Mouse (Mus musculus) thymus, adult 2 months (tissue): ENCODE measurements at regions not wholly inside any gene's neighbourhood (a gene's known extent, or its start where the extent isn't known, plus 50 kb on each side); places are given as distances from the start of the nearest gene placed in this dataset.

Experiments
- DNase-seq: peaks from one replicate; pipeline ENCODE4 v3.0.0; 2021
- H3K27ac ChIP-seq: fragments of 200-500 bp; 2 replicates; pipeline ENCODE4 v1.5.1; 2012; ENCODE audit warnings: low read length, control low read depth; ENCODE audit not compliant: control insufficient read depth, insufficient read depth
- H3K27me3 ChIP-seq: fragments of 200-500 bp; 2 replicates; pipeline ENCODE4 v1.6.1; 2012; ENCODE audit warnings: mild to moderate bottlenecking, low read length, moderate library complexity, mixed read lengths; ENCODE audit not compliant: control insufficient read depth, insufficient read depth
- H3K36me3 ChIP-seq: fragments of 200-500 bp; 2 replicates; pipeline ENCODE4 v1.6.1; 2012; ENCODE audit warnings: mild to moderate bottlenecking, low read length, moderate library complexity; ENCODE audit not compliant: control insufficient read depth, insufficient read depth
- H3K4me1 ChIP-seq: fragments of 200-500 bp; replicated peaks from 2 replicates; pipeline ENCODE4 v1.6.1; 2012; ENCODE audit warnings: low read length; ENCODE audit not compliant: control insufficient read depth, insufficient read depth
- H3K4me3 ChIP-seq: fragments of 200-500 bp; 2 replicates; pipeline ENCODE4 v1.5.1; 2012; ENCODE audit warnings: mild to moderate bottlenecking, low read length, control low read depth, moderate library complexity; ENCODE audit not compliant: control insufficient read depth, insufficient read depth
- CTCF ChIP-seq: fragments of 200-500 bp; IDR thresholded peaks from 2 replicates; pipeline ENCODE4 v1.5.1; 2012; ENCODE audit warnings: mild to moderate bottlenecking, control low read depth, low read length, moderate library complexity, borderline replicate concordance; ENCODE audit not compliant: control insufficient read depth, poor library complexity, insufficient read depth; ENCODE audit errors: extremely low read depth
- POLR2A ChIP-seq: fragments of 200-500 bp; IDR thresholded peaks from 2 replicates; pipeline ENCODE4 v1.6.1; 2012; ENCODE audit warnings: mild to moderate bottlenecking, low read length, control low read depth, moderate library complexity; ENCODE audit not compliant: control insufficient read depth, poor library complexity, insufficient read depth; ENCODE audit errors: extremely low read depth
- WGBS: fragments of 180-500 bp; shearing (Covaris S2); methylation state at CpG from one replicate; pipeline ENCODE4 v1.1.7; 2018; 5-methylcytosine and 5-hydroxymethylcytosine counted together

DNA sequence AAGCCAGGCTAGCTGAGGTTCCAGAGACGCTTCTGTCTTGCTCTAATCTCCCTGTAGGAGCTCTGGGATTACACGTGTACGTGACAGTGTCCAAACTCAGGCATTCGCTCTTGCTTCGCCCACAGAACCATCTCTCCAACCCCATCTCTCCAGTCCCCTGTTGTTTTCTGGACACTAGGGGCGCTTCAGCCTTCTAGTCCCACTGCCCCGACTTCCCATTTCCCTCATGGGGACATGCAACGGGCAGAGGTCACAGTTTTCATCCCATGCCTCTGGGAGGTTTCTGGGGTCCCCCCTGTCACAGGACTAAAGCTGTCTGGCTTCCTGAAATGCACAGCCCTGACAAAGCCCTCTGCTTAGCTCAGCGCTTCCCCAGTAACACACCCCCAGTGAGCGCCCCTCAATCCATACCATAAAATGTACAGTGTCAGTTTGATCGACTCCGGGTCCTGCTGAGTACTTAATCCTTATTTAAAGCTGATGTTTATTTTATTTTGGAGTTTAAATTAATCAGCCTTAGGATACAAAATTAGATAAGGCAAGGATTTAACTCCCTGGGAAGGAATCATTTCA is 208.9 kb upstream of the Kcnab2 start:
- no peak overlapping the region for H3K27ac ChIP-seq
- WGBS, result 75% methylated on average over 12 of the region's 12 CpGs
- no peak for TF ChIP-seq CTCF
- no peak for DNase-seq
- no peaks in the 10 kb centered on the region for H3K36me3 ChIP-seq
- H3K4me1 ChIP-seq, result no peaks in the 10 kb centered on the region
- no peaks in the 10 kb centered on the region for H3K27me3 ChIP-seq
- H3K4me3 ChIP-seq, result no peak overlapping the region

DNA sequence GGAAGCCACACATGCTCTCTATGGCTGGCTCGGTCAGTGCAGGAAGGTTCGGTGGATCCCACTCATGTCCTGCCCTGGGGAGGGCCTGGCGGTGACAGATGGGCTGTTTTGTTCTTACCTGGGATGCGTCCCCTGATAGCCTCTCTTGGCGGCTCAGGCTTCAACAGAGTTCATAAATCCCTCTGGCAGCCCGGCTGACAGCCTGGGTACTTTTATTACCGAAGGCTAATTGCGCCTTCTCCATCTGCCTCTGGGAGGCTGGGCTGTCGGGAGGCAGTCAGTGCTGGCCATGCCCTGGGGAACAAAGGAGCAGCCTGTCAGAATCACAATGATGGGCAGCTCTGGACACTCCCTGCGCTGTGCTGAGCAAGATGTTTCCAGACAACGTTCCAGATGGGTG is 196.5 kb upstream of the Kcnab2 start:
- H3K27me3 ChIP-seq, result no peaks in the 10 kb centered on the region
- 22% methylated on average over 11 of the region's 11 CpGs for WGBS
- H3K4me1 ChIP-seq, result no peaks in the 10 kb centered on the region
- no peak overlapping the region for H3K4me3 ChIP-seq
- no peak overlapping the region for H3K27ac ChIP-seq
- no peak for DNase-seq
- TF ChIP-seq CTCF, result no peak
- TF ChIP-seq POLR2A, result no peak
- no peaks in the 10 kb centered on the region for H3K36me3 ChIP-seq

DNA sequence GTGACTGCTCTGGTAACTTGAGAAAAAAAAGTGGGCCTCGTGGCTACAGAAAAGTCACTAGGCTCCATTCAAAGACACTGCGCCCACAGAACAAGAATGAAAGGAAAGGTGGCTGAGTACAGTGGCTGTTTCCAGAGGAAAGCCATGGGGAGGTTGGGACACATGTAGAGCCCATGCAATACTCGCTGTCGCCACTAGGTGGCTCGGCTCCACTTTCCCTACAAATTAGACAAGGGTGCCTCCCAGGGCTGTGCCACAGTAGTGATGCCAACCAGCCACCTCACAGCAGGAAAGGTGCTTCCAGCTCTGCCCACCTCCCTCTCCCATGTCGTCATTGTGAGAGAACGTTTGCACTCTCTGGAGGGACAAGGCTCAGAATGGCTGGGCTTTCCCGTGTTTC is 185.8 kb upstream of the Kcnab2 start:
- Histone ChIP-seq H3K4me1 (no peaks in the 10 kb centered on the region), H3K27ac (no peak overlapping the region), H3K4me3 (no peak overlapping the region), H3K27me3 (no peaks in the 10 kb centered on the region), H3K36me3 (no peaks in the 10 kb centered on the region)
- DNase-seq, result peak; percentile 5
- 47% methylated on average over 8 of the region's 8 CpGs for WGBS
- TF ChIP-seq CTCF, result 0 out of 2 replicates have a peak, but pooled peaks have one; percentile 63
- no peak for TF ChIP-seq POLR2A

DNA sequence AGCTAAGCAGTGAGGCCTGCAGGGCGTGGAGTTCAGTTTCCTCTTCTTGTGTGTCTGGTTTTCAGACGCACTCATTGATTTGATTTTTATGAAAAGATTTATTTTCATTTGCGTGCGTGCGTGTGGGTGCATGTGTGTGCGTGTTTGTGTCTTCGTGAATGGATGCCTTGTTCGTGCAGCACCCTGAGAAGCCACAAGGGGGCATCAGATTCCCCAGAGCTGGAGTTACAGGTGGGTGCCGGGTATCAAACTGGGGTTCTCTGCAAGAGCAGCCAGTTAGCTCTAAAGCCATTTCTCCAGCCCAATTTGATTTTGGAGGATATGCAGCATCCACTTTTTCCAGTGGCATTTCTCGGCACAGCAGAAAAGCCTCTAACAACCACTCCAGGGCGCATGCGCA is 185.4 kb upstream of the Kcnab2 start:
- Histone ChIP-seq H3K4me3 (no peak overlapping the region), H3K4me1 (no peaks in the 10 kb centered on the region), H3K27ac (no peak overlapping the region), H3K27me3 (no peaks in the 10 kb centered on the region), H3K36me3 (no peaks in the 10 kb centered on the region)
- 94% methylated on average over 12 of the region's 12 CpGs for WGBS
- DNase-seq, result no peak
- no peak for TF ChIP-seq POLR2A

DNA sequence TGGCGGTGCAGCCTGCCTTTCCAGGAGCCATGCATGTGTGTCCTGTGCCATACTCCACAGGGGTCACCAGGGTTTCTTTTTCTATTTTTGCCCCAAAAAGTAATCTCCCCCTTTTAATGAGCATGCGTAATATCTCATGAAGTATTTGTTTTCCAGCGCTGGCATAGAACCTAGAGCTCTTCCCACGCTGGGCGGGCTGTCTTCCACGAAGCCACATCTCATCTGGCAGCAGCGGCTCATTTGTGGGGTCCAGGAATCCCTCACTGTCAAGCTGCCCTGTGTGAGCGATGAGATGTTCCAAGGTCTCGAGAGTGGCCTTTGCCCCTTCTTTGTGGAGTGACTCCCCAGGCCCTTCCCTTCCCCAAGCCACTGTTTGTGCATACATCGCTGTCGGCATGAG is 184.8 kb upstream of the Kcnab2 start:
- no peaks in the 10 kb centered on the region for H3K36me3 ChIP-seq
- TF ChIP-seq POLR2A (no peak), CTCF (no peak)
- H3K27ac ChIP-seq, result no peak overlapping the region
- H3K27me3 ChIP-seq, result no peaks in the 10 kb centered on the region
- H3K4me1 ChIP-seq, result no peaks in the 10 kb centered on the region
- 94% methylated on average over 11 of the region's 11 CpGs for WGBS
- no peak for DNase-seq
- no peak overlapping the region for H3K4me3 ChIP-seq

DNA sequence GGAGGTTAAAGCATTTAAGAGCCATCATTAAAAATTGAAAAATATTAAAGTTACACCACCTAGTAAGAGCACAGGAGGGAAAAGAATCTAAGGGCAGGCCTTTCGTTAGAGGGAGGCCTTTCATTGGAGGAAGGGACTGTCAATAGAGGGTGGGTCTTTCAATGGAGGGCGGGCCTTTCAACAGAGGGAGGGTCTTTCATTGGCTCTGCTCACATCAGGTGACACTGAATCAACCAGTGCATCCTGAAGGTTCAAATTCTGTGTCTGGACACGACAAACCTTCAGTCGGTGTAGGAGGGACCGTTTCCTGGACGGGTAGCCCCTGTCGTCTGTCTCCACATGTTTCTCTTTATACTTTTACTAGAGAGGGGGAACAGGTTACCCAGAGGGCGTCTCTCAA is 172.5 kb upstream of the Kcnab2 start:
- TF ChIP-seq POLR2A, result no peak
- no peak for TF ChIP-seq CTCF
- H3K27me3 ChIP-seq, result no peaks in the 10 kb centered on the region
- no peaks in the 10 kb centered on the region for H3K36me3 ChIP-seq
- no peaks in the 10 kb centered on the region for H3K4me1 ChIP-seq
- no peak overlapping the region for H3K27ac ChIP-seq
- no peak for DNase-seq
- no peak overlapping the region for H3K4me3 ChIP-seq
- WGBS, result 76% methylated on average over 8 of the region's 8 CpGs

DNA sequence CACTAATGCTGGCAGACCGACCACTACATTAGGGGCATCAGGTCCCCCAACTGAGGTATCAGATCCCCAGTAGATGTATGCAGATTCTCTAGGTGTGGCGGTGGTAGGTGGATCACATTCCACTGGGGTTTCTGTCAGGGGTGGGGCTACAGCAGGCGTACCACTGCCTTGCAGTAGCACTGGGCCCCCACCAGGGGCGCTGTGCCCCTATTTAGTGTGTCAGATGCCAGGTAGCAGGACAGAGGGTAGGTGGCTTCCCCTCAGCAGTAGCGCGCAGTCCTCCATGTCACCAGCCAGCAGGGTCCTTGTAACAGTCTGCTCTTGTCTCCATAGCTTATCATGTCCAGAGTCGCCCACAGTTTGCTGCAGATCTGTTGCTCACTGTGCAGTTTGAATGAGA is 169.9 kb upstream of the Kcnab2 start:
- Histone ChIP-seq H3K4me3 (no peak overlapping the region), H3K4me1 (no peaks in the 10 kb centered on the region), H3K27ac (no peak overlapping the region), H3K27me3 (no peaks in the 10 kb centered on the region), H3K36me3 (no peaks in the 10 kb centered on the region)
- DNase-seq, result no peak
- 58% methylated on average over 7 of the region's 7 CpGs for WGBS
- TF ChIP-seq POLR2A (no peak), CTCF (0 out of 2 replicates have a peak, but pooled peaks have one; percentile 18)
